Mouse (Mus musculus): ENCODE data around the gene Fundc1. TPM values are rescaled to one million over a fixed set of nuclear protein-coding genes. Genes with fewer than 3 reads are reported as not detected.

Fundc1 gene
- polyA plus RNA-seq, 1 experiment from 2014 or later = 58.8 TPM

- Histone ChIP-seq H3K9me3 (ENCODE audit: control insufficient read depth, low read length) (no peaks in the 10 kb centered on the region), H3K4me2 (ENCODE audit: low read length) (no peak overlapping the region), H3K4me3 (ENCODE audit: low read length) (no peak overlapping the region), H3K27me3 (replicated peaks; ENCODE audit: control insufficient read depth, insufficient read depth, low read length) (no peaks in the 10 kb centered on the region), H3K36me3 (ENCODE audit: control insufficient read depth, insufficient read depth, low read length) (no peaks in the 10 kb centered on the region), H3K9ac (ENCODE audit: low read depth, low read length) (no peak overlapping the region), H3K27ac (ENCODE audit: low read depth, low read length) (no peak overlapping the region), H3K4me1 (ENCODE audit: control insufficient read depth, insufficient read depth, low read depth, low read length) (no peaks in the 10 kb centered on the region)
- no peak for ATAC-seq
These were observed 52.0 kb downstream of the Fundc1 start for GRCm38 (mm10) chrX:17520086-17520485.

GRCm38 (mm10) chrX:17514012-17514411 lies 58.1 kb downstream of the Fundc1 start:
- Histone ChIP-seq H3K9ac (ENCODE audit: low read depth, low read length) (no peak overlapping the region), H3K4me1 (ENCODE audit: control insufficient read depth, insufficient read depth, low read depth, low read length) (no peaks in the 10 kb centered on the region), H3K4me2 (ENCODE audit: low read length) (no peak overlapping the region), H3K27me3 (replicated peaks; ENCODE audit: control insufficient read depth, insufficient read depth, low read length) (no peaks in the 10 kb centered on the region), H3K9me3 (ENCODE audit: control insufficient read depth, low read length) (no peaks in the 10 kb centered on the region), H3K36me3 (ENCODE audit: control insufficient read depth, insufficient read depth, low read length) (no peaks in the 10 kb centered on the region), H3K4me3 (ENCODE audit: low read length) (no peak overlapping the region), H3K27ac (ENCODE audit: low read depth, low read length) (no peak overlapping the region)
- WGBS = 65% methylated on average over 3 of the region's 3 CpGs
- ATAC-seq = no peak

DNA sequence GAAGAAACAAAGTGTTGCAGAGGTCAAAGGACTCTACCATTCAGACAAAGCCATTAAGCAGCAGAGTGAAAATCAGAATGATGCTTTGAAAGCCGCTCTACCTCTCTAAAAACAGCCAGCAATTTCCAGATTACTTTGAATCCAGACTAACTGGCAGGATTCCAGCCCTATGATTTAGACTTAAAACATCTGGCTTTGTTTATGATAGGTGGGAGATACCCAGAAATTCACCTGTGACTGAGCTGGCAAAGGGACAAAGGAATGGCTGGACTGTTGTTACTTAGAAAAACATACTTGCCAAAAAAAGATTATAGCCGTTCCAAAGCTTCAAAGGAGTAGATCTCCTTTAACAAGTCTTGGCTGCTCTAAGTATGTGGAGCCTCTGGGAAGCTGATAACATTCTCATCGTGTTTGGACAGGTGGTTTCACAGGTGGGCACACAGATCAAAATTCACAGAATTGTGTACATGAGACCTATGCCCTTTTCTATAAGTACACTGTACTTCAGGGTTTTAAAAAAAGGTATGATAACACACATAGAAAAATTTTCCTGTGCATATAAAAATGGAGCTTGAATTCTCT lies 60.0 kb downstream of the Fundc1 start:
- no peaks in the 10 kb centered on the region for H3K4me1 ChIP-seq (ENCODE audit: control insufficient read depth, insufficient read depth, low read depth, low read length)
- H3K27ac ChIP-seq (ENCODE audit: low read depth, low read length) = no peak overlapping the region
- no peak overlapping the region for H3K9ac ChIP-seq (ENCODE audit: low read depth, low read length)
- no peaks in the 10 kb centered on the region for H3K9me3 ChIP-seq (ENCODE audit: control insufficient read depth, low read length)
- WGBS = 74% methylated on average over 3 of the region's 3 CpGs
- no peak for ATAC-seq
- H3K4me3 ChIP-seq (ENCODE audit: low read length) = no peak overlapping the region
- H3K27me3 ChIP-seq (replicated peaks; ENCODE audit: control insufficient read depth, insufficient read depth, low read length) = no peaks in the 10 kb centered on the region
- no peak overlapping the region for H3K4me2 ChIP-seq (ENCODE audit: low read length)
- no peaks in the 10 kb centered on the region for H3K36me3 ChIP-seq (ENCODE audit: control insufficient read depth, insufficient read depth, low read length)
